Mouse (Mus musculus) lung, embryonic 16.5 days (tissue): Measurements from ENCODE around the gene 1700113H08Rik. TPM values are rescaled to one million over a fixed set of nuclear protein-coding genes. Genes with fewer than 3 reads are reported as not detected.

Experiments
- ATAC-seq: fragments of 200-750 bp; cut with Nextera tagmentation; 2 replicates; pipeline ENCODE4 v1.8.0; 2017; ENCODE audit warnings: low read depth, mild to moderate bottlenecking, moderate library complexity
- H3K27ac ChIP-seq: fragments of 300-500 bp; sonication (generic); 2 replicates; pipeline ENCODE4 v1.5.1; 2014; ENCODE audit warnings: mild to moderate bottlenecking, control low read depth, low read length
- H3K27me3 ChIP-seq: fragments of 300-500 bp; sonication (generic); 2 replicates; pipeline ENCODE4 v1.6.1; 2014; ENCODE audit warnings: low read depth, low read length, mixed read lengths; ENCODE audit not compliant: control insufficient read depth, insufficient read depth
- H3K36me3 ChIP-seq: fragments of 300-500 bp; sonication (generic); 2 replicates; pipeline ENCODE4 v1.6.1; 2014; ENCODE audit warnings: low read length; ENCODE audit not compliant: control insufficient read depth, insufficient read depth
- H3K4me1 ChIP-seq: fragments of 300-500 bp; sonication (generic); replicated peaks from 2 replicates; pipeline ENCODE4 v1.6.1; 2014; ENCODE audit warnings: low read length, mixed read lengths; ENCODE audit not compliant: control insufficient read depth, insufficient read depth
- H3K4me2 ChIP-seq: fragments of 300-500 bp; sonication (generic); 2 replicates; pipeline ENCODE4 v1.6.1; 2014; ENCODE audit warnings: low read depth, low read length, control low read depth
- H3K4me3 ChIP-seq: fragments of 300-500 bp; sonication (generic); 2 replicates; pipeline ENCODE4 v1.5.1; 2014; ENCODE audit warnings: mild to moderate bottlenecking, low read length, control low read depth
- H3K9ac ChIP-seq: fragments of 300-500 bp; sonication (generic); 2 replicates; pipeline ENCODE4 v1.6.1; 2014; ENCODE audit warnings: low read length, control low read depth
- H3K9me3 ChIP-seq: fragments of 300-500 bp; sonication (generic); 2 replicates; pipeline ENCODE4 v1.6.1; 2016; ENCODE audit warnings: low read length; ENCODE audit not compliant: control insufficient read depth
- WGBS: fragments of 180-500 bp; shearing (Covaris S2); extraction: QIAGEN DNeasy Blood & Tissue Kit; methylation state at CpG from one replicate; pipeline ENCODE4 v1.1.7; 2014; 5-methylcytosine and 5-hydroxymethylcytosine counted together
- polyA plus RNA-seq: library from polyadenylated mRNA; unstranded; fragments of >200 nt; fragmentation: Nextera tagmentation; extraction: Ambion mirVana; gene quantifications from 2 replicates; pipeline ENCODE4 v1.2.1, GENCODE M21; 2015

1700113H08Rik gene
- polyA plus RNA-seq, 1 experiment from 2014 or later, result not detected

GRCm38 (mm10) chr10:87046931-87047468 is 10.8 kb upstream of the 1700113H08Rik start:
- Histone ChIP-seq H3K9ac (no peak overlapping the region), H3K4me2 (no peak overlapping the region), H3K4me3 (no peak overlapping the region), H3K9me3 (no peaks in the 10 kb centered on the region), H3K36me3 (no peaks in the 10 kb centered on the region), H3K27me3 (no peaks in the 10 kb centered on the region), H3K27ac (no peak overlapping the region), H3K4me1 (no peaks in the 10 kb centered on the region; the same call in 1 of the 2 replicates)
- no peak for ATAC-seq
- 83% methylated on average over 10 of the region's 10 CpGs for WGBS

- 77% methylated on average over 3 of the region's 3 CpGs for WGBS
- no peak overlapping the region for H3K9ac ChIP-seq
- H3K4me1 ChIP-seq, result no peaks in the 10 kb centered on the region; the same call in 1 of the 2 replicates
Measured at GRCm38 (mm10) chr10:87049179-87049578, 8.7 kb upstream of the 1700113H08Rik start.

GRCm38 (mm10) chr10:87051714-87052113 is 6.1 kb upstream of the 1700113H08Rik start:
- no peak overlapping the region for H3K9ac ChIP-seq
- peak; percentile 41; the same call in 1 of the 2 replicates for ATAC-seq
- 18% methylated on average over 4 of the region's 4 CpGs for WGBS

More at GRCm38 (mm10) chr10:87049179-87049578, 8.7 kb upstream of the 1700113H08Rik start:
- H3K27ac ChIP-seq, result no peak overlapping the region
- H3K27me3 ChIP-seq, result no peaks in the 10 kb centered on the region
- H3K4me2 ChIP-seq, result no peak overlapping the region
- no peaks in the 10 kb centered on the region for H3K9me3 ChIP-seq
- no peaks in the 10 kb centered on the region for H3K36me3 ChIP-seq
- no peak for ATAC-seq
- no peak overlapping the region for H3K4me3 ChIP-seq

GRCm38 (mm10) chr10:87058251-87058925 is 543 bp downstream of the 1700113H08Rik start:
- no peaks in the 10 kb centered on the region for H3K36me3 ChIP-seq
- H3K27me3 ChIP-seq, result no peaks in the 10 kb centered on the region
- H3K4me1 ChIP-seq, result peaks cover 6% of the 10 kb centered on the region; the same call in 1 of the 2 replicates
- no peak overlapping the region for H3K27ac ChIP-seq
- no peaks in the 10 kb centered on the region for H3K9me3 ChIP-seq
- WGBS, result under 1% methylated on average over 14 of the region's 34 CpGs
- H3K9ac ChIP-seq, result peak overlapping the region; percentile 56
- peak; percentile 93 for ATAC-seq
- H3K4me3 ChIP-seq, result peak overlapping the region; percentile 51
- peak overlapping the region; percentile 91 for H3K4me2 ChIP-seq

More at GRCm38 (mm10) chr10:87051714-87052113, 6.1 kb upstream of the 1700113H08Rik start:
- Histone ChIP-seq H3K36me3 (no peaks in the 10 kb centered on the region), H3K9me3 (no peaks in the 10 kb centered on the region), H3K27ac (no peak overlapping the region), H3K4me3 (no peak overlapping the region), H3K27me3 (no peaks in the 10 kb centered on the region), H3K4me2 (no peak overlapping the region), H3K4me1 (no peaks in the 10 kb centered on the region)

- Histone ChIP-seq H3K27ac (no peak overlapping the region), H3K4me1 (peaks cover 6% of the 10 kb centered on the region; the same call in 1 of the 2 replicates), H3K4me3 (no peak overlapping the region), H3K4me2 (peak overlapping the region; percentile 91; the same call in 1 of the 2 replicates), H3K9me3 (no peaks in the 10 kb centered on the region), H3K36me3 (no peaks in the 10 kb centered on the region), H3K27me3 (no peaks in the 10 kb centered on the region), H3K9ac (no peak overlapping the region)
- ATAC-seq, result no peak
- WGBS, result 28% methylated on average over 9 of the region's 9 CpGs
Measured at GRCm38 (mm10) chr10:87058926-87059325, 1.1 kb downstream of the 1700113H08Rik start.

GRCm38 (mm10) chr10:87059447-87059846 is 1.6 kb downstream of the 1700113H08Rik start:
- H3K4me1 ChIP-seq, result peaks cover 6% of the 10 kb centered on the region; the same call in 1 of the 2 replicates
- no peaks in the 10 kb centered on the region for H3K36me3 ChIP-seq
- no peak overlapping the region for H3K9ac ChIP-seq
- no peak overlapping the region for H3K27ac ChIP-seq
- H3K9me3 ChIP-seq, result no peaks in the 10 kb centered on the region
- H3K27me3 ChIP-seq, result no peaks in the 10 kb centered on the region
- H3K4me2 ChIP-seq, result no peak overlapping the region
- ATAC-seq, result no peak
- no peak overlapping the region for H3K4me3 ChIP-seq
- 79% methylated on average over 6 of the region's 6 CpGs for WGBS

GRCm38 (mm10) chr10:87084236-87084635 is 26.4 kb downstream of the 1700113H08Rik start:
- 48% methylated on average over 6 of the region's 6 CpGs for WGBS
- Histone ChIP-seq H3K9ac (no peak overlapping the region), H3K36me3 (no peaks in the 10 kb centered on the region), H3K27me3 (no peaks in the 10 kb centered on the region), H3K27ac (no peak overlapping the region), H3K4me2 (no peak overlapping the region), H3K4me3 (no peak overlapping the region), H3K4me1 (no peaks in the 10 kb centered on the region), H3K9me3 (no peaks in the 10 kb centered on the region)
- ATAC-seq, result no peak

GRCm38 (mm10) chr10:87087646-87088045 is 29.8 kb downstream of the 1700113H08Rik start:
- Histone ChIP-seq H3K4me1 (no peaks in the 10 kb centered on the region), H3K4me2 (no peak overlapping the region), H3K27ac (no peak overlapping the region), H3K9ac (no peak overlapping the region), H3K4me3 (no peak overlapping the region), H3K9me3 (no peaks in the 10 kb centered on the region), H3K36me3 (no peaks in the 10 kb centered on the region), H3K27me3 (no peaks in the 10 kb centered on the region)
- ATAC-seq, result no peak
- WGBS, result 75% methylated on average over 5 of the region's 5 CpGs

GRCm38 (mm10) chr10:87094249-87094648 is 36.4 kb downstream of the 1700113H08Rik start:
- no peak overlapping the region for H3K9ac ChIP-seq
- no peak overlapping the region for H3K4me3 ChIP-seq
- H3K4me2 ChIP-seq, result no peak overlapping the region
- no peak overlapping the region for H3K27ac ChIP-seq
- H3K36me3 ChIP-seq, result no peaks in the 10 kb centered on the region
- no peaks in the 10 kb centered on the region for H3K27me3 ChIP-seq
- no peak for ATAC-seq
- H3K4me1 ChIP-seq, result no peaks in the 10 kb centered on the region
- no peaks in the 10 kb centered on the region for H3K9me3 ChIP-seq
